Mouse (Mus musculus) right cerebral cortex, postnatal 10 days (tissue): ENCODE measurements around the gene Ccdc7a.
"Not testable (repeated sequence)": the region's sequence is repeated elsewhere in the genome, so short reads cannot be mapped to it uniquely, and the experiment has no call there.

Experiments
- DNase-seq, 2 experiments: peaks; one replicate each; pipeline ENCODE4 v3.0.0; 2021; ENCODE audit warnings: low spot score in 2 of 2

Ccdc7a gene

DNA sequence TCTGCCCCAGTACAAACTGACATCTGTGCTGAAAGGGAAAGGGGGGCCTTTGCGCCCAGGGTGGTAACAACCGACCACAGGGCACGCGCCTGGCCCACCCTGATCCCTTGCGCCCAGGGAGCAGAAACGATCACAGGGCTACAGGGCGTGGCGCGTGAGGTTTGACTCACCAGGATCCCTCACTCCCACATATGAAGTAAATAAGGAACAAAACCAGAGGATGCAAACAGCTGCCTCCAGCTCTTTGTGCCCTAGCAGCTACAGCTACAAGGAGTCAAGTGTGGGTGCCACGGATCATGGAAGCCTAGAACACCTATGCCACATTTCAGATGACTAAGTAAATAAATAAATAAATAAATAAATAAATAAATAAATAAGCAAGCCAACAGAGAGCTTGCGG, at the start of gene Ccdc7a:
Gene Ccdc7a (minus strand): TSS at position 101 of the 400 bp plus-strand sequence.
- not testable (repeated sequence) for DNase-seq

DNA sequence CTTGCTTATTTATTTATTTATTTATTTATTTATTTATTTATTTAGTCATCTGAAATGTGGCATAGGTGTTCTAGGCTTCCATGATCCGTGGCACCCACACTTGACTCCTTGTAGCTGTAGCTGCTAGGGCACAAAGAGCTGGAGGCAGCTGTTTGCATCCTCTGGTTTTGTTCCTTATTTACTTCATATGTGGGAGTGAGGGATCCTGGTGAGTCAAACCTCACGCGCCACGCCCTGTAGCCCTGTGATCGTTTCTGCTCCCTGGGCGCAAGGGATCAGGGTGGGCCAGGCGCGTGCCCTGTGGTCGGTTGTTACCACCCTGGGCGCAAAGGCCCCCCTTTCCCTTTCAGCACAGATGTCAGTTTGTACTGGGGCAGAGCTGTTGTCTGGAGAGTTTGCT, 1.5 kb upstream of the Ccdc7a start, which contains the start of gene Ccdc7b:
Gene Ccdc7b (plus strand): TSS at position 301 of the 400 bp plus-strand sequence.
- DNase-seq, result not testable (repeated sequence)

- no peak for DNase-seq
Measured at GRCm38 (mm10) chr8:128991389-128991788, 73.9 kb downstream of the Ccdc7a start.

DNA sequence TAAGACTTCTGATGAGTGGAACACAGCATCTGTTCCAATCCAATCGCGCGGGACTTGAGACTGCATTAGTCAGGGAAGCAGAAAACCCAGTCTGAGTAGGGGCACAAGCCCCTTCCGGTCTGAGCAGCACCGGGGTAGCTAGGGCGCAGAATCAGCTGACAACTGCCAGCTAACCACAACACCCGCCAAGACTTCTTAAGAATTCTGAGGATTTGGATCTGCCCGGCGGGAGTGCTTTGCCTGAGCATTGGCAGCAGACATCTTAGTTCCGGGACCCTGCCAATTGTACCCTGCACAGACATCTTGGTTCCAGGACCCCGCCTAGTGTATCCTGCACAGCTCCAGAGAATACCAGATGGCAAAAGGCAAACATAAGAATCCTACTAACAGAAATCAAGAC, 116.4 kb downstream of the Ccdc7a start:
- DNase-seq, result not testable (repeated sequence)

GRCm38 (mm10) chr8:128941022-128941641, 124.2 kb downstream of the Ccdc7a start:
- DNase-seq, result peak; percentile 38 to 64

DNA sequence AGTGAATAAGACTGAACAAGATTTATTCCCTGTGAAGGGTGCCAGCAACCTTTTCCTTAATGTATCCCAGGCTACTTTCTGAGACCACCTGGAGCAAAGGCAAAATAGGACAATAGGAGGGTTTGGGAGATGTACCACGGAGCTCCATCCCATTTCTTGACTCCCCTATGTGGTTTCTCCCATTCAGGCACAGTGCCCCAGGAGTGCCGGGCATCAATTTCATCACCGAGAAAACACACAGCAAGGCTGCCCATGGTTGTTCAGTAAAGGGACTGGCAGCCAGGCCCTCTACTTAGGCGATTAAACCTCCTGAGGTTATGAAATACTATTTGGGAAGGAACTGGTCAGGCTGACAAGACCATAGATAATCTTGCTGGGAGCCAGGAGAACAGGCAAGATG, 131.9 kb downstream of the Ccdc7a start:
- DNase-seq, result no peak

DNA sequence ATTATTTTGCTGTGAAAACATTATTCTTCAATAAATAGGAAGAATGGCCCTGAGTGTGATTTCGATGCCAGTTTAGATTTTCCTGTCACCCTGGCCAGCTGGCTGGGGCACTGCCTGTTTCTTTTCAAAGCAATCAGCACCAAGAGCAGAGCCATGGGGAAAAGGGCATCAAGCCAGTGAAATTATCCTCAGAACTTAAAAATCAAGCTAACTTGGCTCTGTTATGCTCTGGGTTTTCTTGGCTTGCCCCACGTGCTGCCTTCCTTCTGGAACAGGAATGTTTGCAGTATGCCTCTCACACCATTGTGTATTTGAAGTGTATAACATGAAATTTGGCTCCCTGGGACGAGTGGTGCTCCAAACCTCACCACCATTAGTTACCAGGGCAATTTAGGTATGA, 182.6 kb downstream of the Ccdc7a start:
- DNase-seq, result peak; percentile 24 to 27

GRCm38 (mm10) chr8:128843749-128844148, 221.6 kb downstream of the Ccdc7a start:
- DNase-seq, result no peak

- no peak for DNase-seq
Measured at GRCm38 (mm10) chr8:128812521-128812920, 252.8 kb downstream of the Ccdc7a start.

DNA sequence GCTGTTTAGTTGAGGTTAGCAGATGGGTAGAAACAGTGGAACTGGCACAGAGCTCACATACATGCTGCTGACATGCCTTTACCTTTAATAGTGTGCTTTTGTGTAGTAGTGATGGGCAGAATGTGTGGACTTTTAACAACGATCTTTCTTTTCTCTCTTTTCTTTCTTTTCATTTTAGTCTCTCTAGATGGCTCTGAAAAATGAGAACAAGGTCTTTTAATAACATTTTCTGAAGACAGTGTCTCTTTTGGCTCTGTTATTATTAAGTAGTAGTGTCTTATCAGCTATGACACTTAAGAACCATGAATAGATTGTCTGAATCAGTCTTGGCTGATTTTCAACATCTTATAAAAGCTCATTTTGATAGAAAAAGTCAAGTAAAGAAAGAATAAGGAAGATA, 266.7 kb downstream of the Ccdc7a start, which contains the start of gene Gm3952:
Gene Gm3952 (minus strand): TSS at position 101 of the 400 bp plus-strand sequence.
- no peak for DNase-seq

DNA sequence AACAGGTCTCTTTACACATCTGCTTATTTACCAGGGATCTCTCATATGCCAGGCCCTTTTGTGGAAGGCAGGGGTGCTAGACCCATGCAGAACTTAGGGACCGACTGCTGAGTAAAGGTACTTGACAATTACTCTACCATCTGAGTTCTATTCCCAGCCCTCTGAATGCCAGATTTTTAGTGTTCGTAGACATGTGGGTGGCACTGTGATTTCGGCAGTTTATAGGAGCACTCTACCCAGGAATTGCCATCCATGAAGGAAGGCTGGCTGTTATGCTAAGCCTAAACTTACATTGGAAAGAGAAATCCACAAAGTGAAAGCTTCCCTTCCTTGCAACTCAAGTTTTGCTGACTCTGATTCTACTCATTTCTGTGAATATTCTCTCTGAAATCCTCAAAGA, 329.6 kb downstream of the Ccdc7a start:
- DNase-seq, result no peak

DNA sequence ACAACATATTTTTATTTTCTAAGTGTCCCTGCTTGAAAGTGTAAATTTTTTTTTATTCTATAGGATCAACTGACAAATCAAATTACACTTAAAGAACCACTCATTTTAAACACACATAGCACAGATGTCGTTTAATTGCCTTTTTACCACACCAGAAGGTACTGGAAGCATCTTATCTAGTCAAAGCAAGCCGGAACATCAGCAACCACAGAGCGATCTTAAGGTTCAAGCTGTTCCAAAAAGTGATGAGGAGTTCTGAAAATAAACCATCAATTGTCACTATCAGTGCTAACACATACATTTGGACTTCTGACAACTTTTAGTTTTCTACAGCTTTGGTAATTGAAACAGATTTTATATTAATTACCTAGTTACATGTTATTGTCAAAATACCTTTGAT, 331.2 kb downstream of the Ccdc7a start:
- no peak for DNase-seq

DNA sequence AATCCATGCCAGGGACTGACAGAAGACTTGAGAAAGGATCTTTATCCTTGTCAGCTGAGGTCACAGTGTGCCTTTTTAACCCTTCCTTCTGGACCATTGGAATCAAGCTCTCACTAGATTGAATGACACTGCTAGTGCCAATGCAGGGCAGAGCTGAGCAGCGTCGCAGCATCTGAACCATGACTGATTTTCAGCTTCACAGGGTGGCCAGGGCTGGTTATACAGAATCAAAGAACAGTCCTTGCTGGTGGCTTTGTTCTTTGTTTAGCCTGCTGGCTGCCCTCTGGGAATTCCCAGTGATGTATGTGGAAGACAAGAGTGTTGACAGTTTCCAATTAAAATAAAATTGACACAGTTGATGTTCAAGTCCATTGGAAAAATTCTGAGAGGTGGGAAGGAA, 333.1 kb downstream of the Ccdc7a start:
- DNase-seq, result no peak

GRCm38 (mm10) chr8:128727213-128727612, 338.1 kb downstream of the Ccdc7a start:
- no peak for DNase-seq

DNA sequence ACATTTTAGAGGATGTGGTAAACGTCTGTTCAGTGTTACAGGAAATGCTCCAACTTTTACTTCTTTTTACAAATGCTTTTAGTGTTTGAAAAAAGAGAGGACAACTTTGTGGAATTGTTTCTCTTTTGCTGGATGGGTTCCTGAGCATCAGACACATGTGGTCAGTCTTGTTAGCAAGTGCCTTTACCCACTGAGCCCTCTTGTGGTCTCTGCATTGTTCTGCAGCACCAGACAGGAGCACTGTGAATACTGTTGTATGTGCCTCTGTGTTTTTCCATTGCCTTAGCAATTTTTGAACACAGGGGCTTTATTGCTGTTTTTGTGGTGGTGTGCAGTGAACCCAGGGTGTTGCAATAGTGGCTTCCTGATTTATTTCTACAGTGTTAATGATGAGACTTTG, 340.5 kb downstream of the Ccdc7a start:
- peak; percentile 47 to 50 for DNase-seq

GRCm38 (mm10) chr8:128716184-128716583, 349.1 kb downstream of the Ccdc7a start:
- DNase-seq, result peak in 1 of 2 experiments; percentile 52

DNA sequence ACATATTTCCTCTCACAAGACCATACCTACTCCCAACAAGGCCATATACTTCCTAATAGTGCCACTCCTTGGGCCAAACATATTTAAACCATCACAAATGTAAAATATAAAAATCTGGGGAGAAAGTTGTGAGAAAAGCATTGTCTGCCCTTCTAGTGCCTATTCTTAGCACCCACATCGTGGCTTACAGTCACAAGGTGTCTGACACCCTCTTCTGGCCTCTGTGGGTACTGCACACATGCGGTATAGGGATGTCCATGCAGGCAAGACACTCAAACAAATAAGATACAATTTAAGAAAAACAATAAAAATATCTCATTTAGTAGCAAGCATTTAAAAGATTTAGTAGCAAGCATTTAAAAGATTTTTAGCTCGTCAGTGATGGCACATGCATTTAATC, 356.1 kb downstream of the Ccdc7a start:
- peak; percentile 58 to 80 for DNase-seq

DNA sequence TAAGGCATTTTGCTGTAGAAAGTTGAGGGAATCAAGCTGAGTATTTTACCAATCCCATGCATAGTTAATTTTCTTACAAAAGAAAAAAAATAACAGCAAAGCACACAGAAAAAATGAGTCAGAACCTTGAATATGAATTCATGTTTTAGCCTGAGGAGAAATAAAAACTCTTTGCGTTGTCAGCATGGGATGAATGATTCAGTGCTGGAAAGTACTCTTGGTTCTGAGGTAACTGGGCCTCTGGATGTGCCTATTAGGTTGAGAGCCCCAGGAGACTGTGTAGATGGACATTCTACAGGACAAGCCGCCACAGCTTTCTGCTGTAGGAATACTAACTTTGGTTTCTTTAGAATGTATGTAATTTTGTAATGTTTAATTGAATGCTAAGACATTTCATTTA, 360.5 kb downstream of the Ccdc7a start:
- no peak for DNase-seq

DNA sequence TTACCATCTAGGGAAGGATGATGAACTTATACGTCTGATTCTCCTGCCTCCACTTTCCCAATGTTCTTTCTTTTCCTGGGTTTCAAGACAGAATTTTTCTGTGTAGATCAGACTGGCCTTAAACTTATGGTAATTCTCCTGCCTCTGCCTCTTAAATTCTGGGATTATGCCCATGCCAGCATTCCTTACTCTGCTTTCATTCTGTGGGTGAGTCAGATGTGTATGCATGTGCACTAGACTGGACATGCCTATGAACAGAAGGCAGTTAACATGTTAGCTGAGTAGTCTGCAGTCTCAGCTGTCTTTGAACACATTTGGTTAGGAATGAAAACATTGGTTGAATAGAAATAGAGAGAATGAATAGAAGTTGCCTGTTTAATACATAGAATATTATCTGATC, 360.9 kb downstream of the Ccdc7a start:
- no peak for DNase-seq

- DNase-seq, result no peak
Measured at GRCm38 (mm10) chr8:128697945-128698344, 367.4 kb downstream of the Ccdc7a start.

DNA sequence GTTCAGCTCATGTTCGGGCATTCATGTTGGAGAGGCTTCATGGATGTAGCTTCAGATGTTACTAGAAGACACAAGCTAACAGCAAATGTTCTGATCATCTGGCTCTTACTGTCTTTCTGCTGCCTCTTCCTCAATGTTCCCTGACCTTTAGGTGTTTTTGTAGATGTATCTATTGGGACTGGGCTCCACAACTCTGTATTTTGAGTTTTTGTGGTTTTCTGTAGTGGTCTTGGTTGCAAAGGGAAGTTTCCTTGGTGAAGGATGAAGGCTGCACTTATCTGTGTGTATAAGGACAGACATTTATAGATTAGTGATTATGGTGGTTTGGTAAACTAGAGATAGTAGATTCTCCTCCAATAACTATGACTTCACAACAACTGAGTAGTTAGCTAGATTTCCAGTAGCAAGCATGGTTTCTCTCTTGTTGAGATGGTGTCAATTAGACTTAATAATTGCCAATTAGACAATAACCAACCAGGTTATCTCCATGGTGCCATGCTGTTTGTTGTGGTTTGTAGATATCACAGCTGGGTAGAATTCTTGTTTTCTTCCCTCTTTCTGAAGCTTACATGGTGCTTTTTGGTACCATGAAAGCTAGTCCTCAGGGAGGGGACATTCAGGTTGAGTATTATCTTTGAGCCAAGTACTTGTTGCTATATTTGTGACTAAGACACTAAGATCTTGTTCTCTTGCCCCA, 368.5 kb downstream of the Ccdc7a start:
- DNase-seq, result no peak

- DNase-seq, result no peak
Measured at GRCm38 (mm10) chr8:128690056-128690455, 375.3 kb downstream of the Ccdc7a start.

DNA sequence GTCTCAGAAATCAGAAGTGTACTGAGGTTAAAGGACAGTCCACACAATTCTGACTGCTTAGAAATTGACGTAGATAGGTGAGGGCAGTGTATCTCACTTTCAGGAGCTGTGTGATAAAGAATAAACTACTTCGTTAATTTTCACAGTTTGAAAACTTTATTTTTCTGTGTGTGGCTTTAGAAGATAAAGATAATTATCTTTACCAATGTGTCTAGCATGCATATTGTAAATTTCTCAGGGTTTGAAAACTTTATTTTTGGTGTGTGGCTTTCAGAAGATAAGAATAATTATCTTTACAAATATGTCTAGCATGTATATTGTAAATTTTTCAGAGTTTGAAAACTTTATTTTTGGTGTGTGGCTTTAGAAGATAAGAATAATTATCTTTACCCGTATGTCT, 376.6 kb downstream of the Ccdc7a start:
- DNase-seq, result no peak
